ENCODE assay signal across 18 mouse cellular contexts in the genomic region with DNA sequence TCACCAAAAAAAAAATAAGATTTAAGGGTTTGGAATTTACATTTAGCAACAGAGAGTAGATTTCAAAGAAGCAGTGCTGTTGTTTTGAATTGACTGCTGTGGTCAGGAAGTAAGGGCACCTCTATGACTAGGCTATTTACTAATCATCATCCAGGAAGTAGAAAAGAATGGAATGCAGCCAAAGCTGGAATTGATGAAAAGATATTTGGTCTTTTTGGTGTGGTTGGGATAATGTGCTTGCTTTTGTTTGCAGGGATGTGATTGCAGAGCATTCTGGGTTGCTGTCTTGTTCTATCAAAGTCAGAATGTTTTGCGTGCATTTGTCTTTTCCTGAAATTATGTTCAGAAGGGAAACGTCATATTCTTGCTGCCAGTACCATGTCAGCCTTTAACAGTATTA. TPM values are rescaled to one million over a fixed set of nuclear protein-coding genes. Genes with fewer than 3 reads are reported as not detected.
"Had no signal": no experiment of that assay in that cellular context is flagged by ENCODE, and none has a peak within 500 bp of the region (broad histone marks: within the 10 kb centered on the region; RNA-seq: fewer than 3 reads in every experiment).

No protein-coding gene starts in this region.

- H3K4me1 ChIP-seq: kidney, embryonic 15.5 days; limb, embryonic 10.5 days; limb, embryonic 13.5 days; liver, embryonic 12.5 days; liver, embryonic 15.5 days had no signal

- H3K4me3 ChIP-seq: kidney, embryonic 15.5 days; limb, embryonic 10.5 days; limb, embryonic 13.5 days; liver, embryonic 12.5 days; liver, embryonic 15.5 days had no signal

- H3K4me2 ChIP-seq: kidney, embryonic 15.5 days; limb, embryonic 13.5 days; liver, embryonic 12.5 days; liver, embryonic 15.5 days; midbrain, embryonic 11.5 days had no signal

- H3K9me3 ChIP-seq: kidney, embryonic 15.5 days; limb, embryonic 10.5 days; limb, embryonic 13.5 days; liver, embryonic 12.5 days; liver, embryonic 15.5 days had no signal

- H3K9ac ChIP-seq: kidney, embryonic 15.5 days; limb, embryonic 13.5 days; liver, embryonic 12.5 days; liver, embryonic 15.5 days had no signal

- H3K36me3 ChIP-seq: kidney, embryonic 15.5 days; limb, embryonic 10.5 days; limb, embryonic 13.5 days; liver, embryonic 12.5 days; liver, embryonic 15.5 days had no signal

- ATAC-seq: liver, embryonic 12.5 days had no signal

- DNase-seq: kidney, adult 11 months; kidney, adult 8-10 months; kidney, postnatal 10 days; kidney, postnatal 36 days; layer of hippocampus, adult 9-11 months; liver; lung, adult 2 months; lung, postnatal 14 days; lung, postnatal 4 days; midbrain, embryonic 14.5 days; thymus, postnatal 25 days had no signal

- H3K27me3 ChIP-seq: kidney, embryonic 15.5 days; limb, embryonic 13.5 days; liver, embryonic 12.5 days; liver, embryonic 15.5 days had no signal

- H3K27ac ChIP-seq: kidney, embryonic 15.5 days; limb, embryonic 10.5 days; limb, embryonic 13.5 days; liver, embryonic 12.5 days; liver, embryonic 15.5 days had no signal

RNA-seq across cellular contexts. Expression of a gene that starts 20.7 kb away (rescaled TPM):
- polyA plus RNA-seq: neural tube, embryonic 11.5 days had no signal
